Mouse (Mus musculus): ENCODE measurements around the gene Anapc15-ps. TPM values are rescaled to one million over a fixed set of nuclear protein-coding genes. Genes with fewer than 3 reads are reported as not detected.
"Not testable (repeated sequence)": the region's sequence is repeated elsewhere in the genome, so short reads cannot be mapped to it uniquely, and the experiment has no call there.

Gene Anapc15-ps
- polyA plus RNA-seq, 1 experiment from 2014 or later: not detected

DNA sequence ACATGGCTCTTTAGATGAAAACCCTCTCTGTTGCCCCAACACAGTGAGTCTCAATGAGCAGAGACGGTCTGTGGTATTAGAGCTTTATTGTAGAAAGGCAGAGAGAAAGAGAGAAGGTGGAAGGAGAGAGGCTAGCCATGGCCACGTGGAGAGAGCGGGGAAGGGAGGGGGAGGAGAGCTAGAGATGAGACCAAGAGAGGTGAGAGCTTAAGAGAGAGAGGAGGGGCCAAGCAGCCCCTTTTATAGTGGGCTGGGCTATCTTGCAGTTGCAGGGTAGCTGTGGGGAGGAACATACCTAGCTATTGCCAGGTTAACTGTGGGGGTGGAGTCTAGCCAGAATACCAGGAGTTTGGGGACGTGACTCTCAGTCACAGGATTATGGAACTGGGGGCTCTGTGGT is 43.1 kb downstream of the Anapc15-ps start:
- 78% methylated on average over 4 of the region's 4 CpGs for WGBS
- not testable (repeated sequence) for H3K9me3 ChIP-seq (ENCODE audit: control insufficient read depth, low read length); H3K4me3 ChIP-seq (ENCODE audit: low read length); H3K4me2 ChIP-seq (ENCODE audit: low read depth, low read length); H3K27ac ChIP-seq (ENCODE audit: low read length); H3K27me3 ChIP-seq (replicated peaks; ENCODE audit: control insufficient read depth, insufficient read depth, low read length); H3K9ac ChIP-seq (ENCODE audit: low read depth, low read length); ATAC-seq; H3K4me1 ChIP-seq (ENCODE audit: control insufficient read depth, insufficient read depth, low read length); H3K36me3 ChIP-seq (ENCODE audit: control insufficient read depth, insufficient read depth, low read length)

DNA sequence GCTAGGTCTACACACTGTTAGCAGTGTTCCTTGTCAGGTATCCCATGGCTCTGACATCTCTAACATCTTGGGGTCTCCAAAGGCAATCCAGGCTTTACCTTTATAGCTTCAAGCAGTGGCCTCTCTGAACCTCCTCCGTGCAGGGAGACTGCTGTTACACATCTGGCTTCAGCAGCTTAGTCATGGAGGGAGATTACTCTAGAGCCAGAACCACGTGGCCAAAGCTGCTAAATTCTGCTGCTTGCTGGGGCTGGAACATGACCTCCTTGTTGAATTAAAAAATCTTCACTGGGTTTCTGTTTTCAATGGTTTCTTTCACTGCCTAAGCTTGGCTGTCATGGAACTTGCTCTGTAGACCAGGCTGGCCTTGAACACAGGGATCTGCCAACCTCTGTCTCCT is 44.9 kb downstream of the Anapc15-ps start:
- Histone ChIP-seq H3K4me2 (ENCODE audit: low read depth, low read length) (no peak overlapping the region), H3K27me3 (replicated peaks; ENCODE audit: control insufficient read depth, insufficient read depth, low read length) (no peaks in the 10 kb centered on the region), H3K4me3 (ENCODE audit: low read length) (no peak overlapping the region), H3K9ac (ENCODE audit: low read depth, low read length) (no peak overlapping the region), H3K36me3 (ENCODE audit: control insufficient read depth, insufficient read depth, low read length) (no peaks in the 10 kb centered on the region), H3K27ac (ENCODE audit: low read length) (no peak overlapping the region), H3K4me1 (ENCODE audit: control insufficient read depth, insufficient read depth, low read length) (0 out of 2 replicates have a peak, but pooled peaks cover 3% of the 10 kb centered on the region), H3K9me3 (ENCODE audit: control insufficient read depth, low read length) (no peaks in the 10 kb centered on the region)
- WGBS: 65% methylated on average over 2 of the region's 2 CpGs
- no peak for ATAC-seq

GRCm38 (mm10) chr10:95627381-95627780 is 45.9 kb downstream of the Anapc15-ps start:
- WGBS: 51% methylated on average over 6 of the region's 6 CpGs
- H3K4me2 ChIP-seq (ENCODE audit: low read depth, low read length): no peak overlapping the region
- H3K27ac ChIP-seq (ENCODE audit: low read length): no peak overlapping the region
- H3K9ac ChIP-seq (ENCODE audit: low read depth, low read length): no peak overlapping the region
- no peaks in the 10 kb centered on the region for H3K27me3 ChIP-seq (replicated peaks; ENCODE audit: control insufficient read depth, insufficient read depth, low read length)
- ATAC-seq: peak; percentile 31; the same call in 1 of the 2 replicates
- no peak overlapping the region for H3K4me3 ChIP-seq (ENCODE audit: low read length)
- H3K4me1 ChIP-seq (ENCODE audit: control insufficient read depth, insufficient read depth, low read length): peaks cover 7% of the 10 kb centered on the region
- no peaks in the 10 kb centered on the region for H3K9me3 ChIP-seq (ENCODE audit: control insufficient read depth, low read length)
- no peaks in the 10 kb centered on the region for H3K36me3 ChIP-seq (ENCODE audit: control insufficient read depth, insufficient read depth, low read length)

DNA sequence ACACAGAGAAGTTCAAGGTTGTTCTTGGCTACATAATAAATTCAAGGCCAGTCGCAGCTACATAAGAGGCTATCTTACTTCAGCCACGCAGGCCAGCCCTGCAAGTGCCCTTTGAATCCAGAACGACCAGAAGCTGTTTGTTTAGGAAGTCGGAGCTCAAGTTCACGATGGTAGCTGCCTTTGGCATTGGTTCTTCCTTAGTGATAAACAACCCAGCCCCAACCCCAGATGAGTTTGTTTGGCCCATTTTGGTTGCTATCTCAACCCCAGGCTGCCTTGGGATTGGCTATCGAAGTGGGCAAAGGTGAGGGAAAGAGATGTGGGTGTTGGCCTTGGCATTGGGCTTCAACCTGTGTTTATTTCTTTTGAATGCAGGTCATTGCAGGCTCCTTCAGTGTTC is 48.0 kb downstream of the Anapc15-ps start:
- no peak for ATAC-seq
- Histone ChIP-seq H3K36me3 (ENCODE audit: control insufficient read depth, insufficient read depth, low read length) (no peaks in the 10 kb centered on the region), H3K4me3 (ENCODE audit: low read length) (no peak overlapping the region), H3K27ac (ENCODE audit: low read length) (no peak overlapping the region), H3K9ac (ENCODE audit: low read depth, low read length) (no peak overlapping the region), H3K27me3 (replicated peaks; ENCODE audit: control insufficient read depth, insufficient read depth, low read length) (no peaks in the 10 kb centered on the region), H3K4me1 (ENCODE audit: control insufficient read depth, insufficient read depth, low read length) (peaks cover 4% of the 10 kb centered on the region), H3K4me2 (ENCODE audit: low read depth, low read length) (no peak overlapping the region), H3K9me3 (ENCODE audit: control insufficient read depth, low read length) (no peaks in the 10 kb centered on the region)
- WGBS: 56% methylated on average over 6 of the region's 6 CpGs

- Histone ChIP-seq H3K27ac (ENCODE audit: low read length) (no peak overlapping the region), H3K4me3 (ENCODE audit: low read length) (no peak overlapping the region), H3K36me3 (ENCODE audit: control insufficient read depth, insufficient read depth, low read length) (no peaks in the 10 kb centered on the region), H3K9me3 (ENCODE audit: control insufficient read depth, low read length) (no peaks in the 10 kb centered on the region), H3K27me3 (replicated peaks; ENCODE audit: control insufficient read depth, insufficient read depth, low read length) (no peaks in the 10 kb centered on the region), H3K4me2 (ENCODE audit: low read depth, low read length) (no peak overlapping the region), H3K9ac (ENCODE audit: low read depth, low read length) (no peak overlapping the region), H3K4me1 (ENCODE audit: control insufficient read depth, insufficient read depth, low read length) (peaks cover 4% of the 10 kb centered on the region)
- WGBS: 57% methylated on average over 5 of the region's 5 CpGs
- ATAC-seq: 0 out of 2 replicates have a peak, but pooled peaks have one; percentile 2
Measured at GRCm38 (mm10) chr10:95624007-95624406, 49.2 kb downstream of the Anapc15-ps start.

GRCm38 (mm10) chr10:95623518-95623905 is 49.7 kb downstream of the Anapc15-ps start:
- 62% methylated on average over 4 of the region's 4 CpGs for WGBS
- no peak overlapping the region for H3K9ac ChIP-seq (ENCODE audit: low read depth, low read length)
- H3K27me3 ChIP-seq (replicated peaks; ENCODE audit: control insufficient read depth, insufficient read depth, low read length): no peaks in the 10 kb centered on the region
- no peak overlapping the region for H3K4me3 ChIP-seq (ENCODE audit: low read length)
- H3K4me2 ChIP-seq (ENCODE audit: low read depth, low read length): no peak overlapping the region
- peaks cover 4% of the 10 kb centered on the region for H3K4me1 ChIP-seq (ENCODE audit: control insufficient read depth, insufficient read depth, low read length)
- no peaks in the 10 kb centered on the region for H3K9me3 ChIP-seq (ENCODE audit: control insufficient read depth, low read length)
- ATAC-seq: peak; percentile 26
- no peaks in the 10 kb centered on the region for H3K36me3 ChIP-seq (ENCODE audit: control insufficient read depth, insufficient read depth, low read length)
- peak overlapping the region; percentile 42 for H3K27ac ChIP-seq (ENCODE audit: low read length)

Other genes with a start within 250 kb of the Anapc15-ps start
- gene Mrpl42, start 171.5 kb downstream of the Anapc15-ps start, polyA plus RNA-seq (2015; fragmentation: Nextera tagmentation; extraction: Ambion mirVana): 346 and 385 TPM in 2 replicates
- 251 and 288 TPM in 2 replicates for gene Ube2n, start 158.3 kb downstream of the Anapc15-ps start, polyA plus RNA-seq (2015; fragmentation: Nextera tagmentation; extraction: Ambion mirVana)
- gene Nudt4, start 109.3 kb downstream of the Anapc15-ps start, polyA plus RNA-seq (2015; fragmentation: Nextera tagmentation; extraction: Ambion mirVana): 34.2 and 58.2 TPM in 2 replicates
- gene Gm33543, start 169.5 kb upstream of the Anapc15-ps start, polyA plus RNA-seq (2015; fragmentation: Nextera tagmentation; extraction: Ambion mirVana): not detected in 2 replicates